ENCODE assay signal across 11 mouse cellular contexts in the genomic region with DNA sequence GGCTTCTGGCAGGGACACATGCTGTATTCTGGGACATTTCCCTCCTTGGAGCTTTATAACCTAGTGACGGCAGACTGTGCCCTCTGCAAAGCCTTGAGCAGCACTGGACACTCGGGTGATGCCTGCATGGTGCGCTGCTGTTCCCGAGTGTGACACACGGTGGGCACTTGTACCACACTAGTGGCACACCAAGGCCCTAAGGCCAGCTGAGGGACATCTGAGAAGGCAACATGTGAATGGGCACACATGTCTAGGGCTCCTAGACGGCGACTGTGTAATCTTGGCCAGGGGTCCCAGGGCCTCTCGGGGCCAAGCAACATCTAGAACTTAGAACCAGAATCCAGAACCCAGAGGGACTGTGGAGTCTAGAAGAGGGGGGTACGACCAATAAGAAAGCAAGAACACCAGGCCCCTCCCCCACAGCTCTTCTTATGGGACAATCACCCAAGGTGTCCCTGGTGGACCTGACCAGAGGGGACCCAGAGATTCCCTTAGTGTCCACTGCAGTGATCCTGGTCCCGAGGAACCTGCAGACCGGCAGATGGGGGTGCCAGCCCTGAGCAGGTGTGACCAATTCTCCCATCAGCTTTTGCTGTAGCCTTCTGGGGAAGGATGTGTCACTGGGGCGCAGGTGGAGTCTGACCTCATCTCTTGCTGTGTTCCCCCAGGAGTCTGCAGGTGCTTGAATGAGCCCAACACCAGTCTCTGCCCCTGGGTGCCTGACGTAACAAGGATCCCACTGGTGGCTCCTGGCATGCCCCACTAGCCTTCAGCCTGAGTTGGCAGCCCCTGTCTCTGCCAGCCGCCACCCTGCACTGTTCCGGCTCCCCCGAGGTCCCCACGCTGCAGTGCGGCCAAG. TPM values are rescaled to one million over a fixed set of nuclear protein-coding genes. Genes with fewer than 3 reads are reported as not detected.
DNase-seq lines count a peak whose midpoint lies in the region; ATAC-seq and TF ChIP-seq lines count a peak whose summit lies in the region.
"Had no signal": no experiment of that assay in that cellular context is flagged by ENCODE, and none has a peak within 500 bp of the region (broad histone marks: within the 10 kb centered on the region; RNA-seq: fewer than 3 reads in every experiment).

No protein-coding gene starts in this region.

- 81% methylated on average over 18 of the region's 18 CpGs for WGBS in kidney, postnatal 0 days
- 87% methylated on average over 18 of the region's 18 CpGs for WGBS in intestine, embryonic 14.5 days
- WGBS in midbrain, embryonic 15.5 days: 85% methylated on average over 18 of the region's 18 CpGs

- no peak overlapping the region for H3K9ac ChIP-seq in kidney, postnatal 0 days (ENCODE audit: low read depth, low read length)
- 0 out of 2 replicates have a peak overlapping the region, but pooled peaks have one; percentile 7 for H3K9ac ChIP-seq in intestine, embryonic 14.5 days (ENCODE audit: low read length)
- H3K9ac ChIP-seq in midbrain, embryonic 15.5 days: no peak overlapping the region

- ATAC-seq in kidney, postnatal 0 days (replicated peaks; ENCODE audit: low FRiP score, low read depth): no peak
- no peak for ATAC-seq in intestine, embryonic 14.5 days (replicated peaks; ENCODE audit: low FRiP score, low TSS enrichment, low read depth)
- ATAC-seq in midbrain, embryonic 15.5 days (replicated peaks): no peak
- ATAC-seq: inflammation-experienced regulatory T-cells, adult 6 months had no signal

- no peak overlapping the region for H3K4me3 ChIP-seq in kidney, postnatal 0 days (replicated peaks; ENCODE audit: low read depth, low read length)
- H3K4me3 ChIP-seq in intestine, embryonic 14.5 days (ENCODE audit: low read depth, low read length): no peak overlapping the region
- no peak overlapping the region for H3K4me3 ChIP-seq in midbrain, embryonic 15.5 days

- no peak for TF ChIP-seq CTCF in kidney, postnatal 0 days (IDR thresholded peaks at IDR 0.05; ENCODE audit: low read depth)

- DNase-seq in cerebellum, adult 9-10 months: peak; percentile 64
- no peak for DNase-seq in cerebellum, adult 8-10 months
- DNase-seq in kidney, postnatal 0 days (ENCODE audit: low spot score): no peak
- DNase-seq in kidney, adult 11 months: no peak
- no peak for DNase-seq in intestine, embryonic 14.5 days (ENCODE audit: low spot score)
- no peak for DNase-seq in left cerebral cortex, postnatal 14 days (ENCODE audit: low spot score in 2 of 2)
- no peak for DNase-seq in T-cell, adult 2 months (ENCODE audit: low spot score)
- DNase-seq: retina, postnatal 1 day had no signal

- peaks cover 16% of the 10 kb centered on the region for H3K36me3 ChIP-seq in kidney, postnatal 0 days (ENCODE audit: insufficient read depth, low read length)
- H3K36me3 ChIP-seq in intestine, embryonic 14.5 days (ENCODE audit: control insufficient read depth, insufficient read depth, low read length): peaks cover 33% of the 10 kb centered on the region
- H3K36me3 ChIP-seq in midbrain, embryonic 15.5 days (replicated peaks): peaks cover 6% of the 10 kb centered on the region; the same call in 1 of the 2 replicates

- intact Hi-C loops in left cerebral cortex, postnatal 14 days (cut with DNase I): no loop called here

- H3K4me1 ChIP-seq in kidney, postnatal 0 days (replicated peaks; ENCODE audit: insufficient read depth, low read length): peaks cover 40% of the 10 kb centered on the region
- H3K4me1 ChIP-seq in intestine, embryonic 14.5 days (replicated peaks; ENCODE audit: control insufficient read depth, insufficient read depth, low read length): peaks cover 36% of the 10 kb centered on the region
- H3K4me1 ChIP-seq in midbrain, embryonic 15.5 days: peaks cover 50% of the 10 kb centered on the region

- H3K27me3 ChIP-seq in kidney, postnatal 0 days (ENCODE audit: insufficient read depth, low read length): no peaks in the 10 kb centered on the region
- no peaks in the 10 kb centered on the region for H3K27me3 ChIP-seq in intestine, embryonic 14.5 days (replicated peaks; ENCODE audit: control insufficient read depth, insufficient read depth, low read length)
- H3K27me3 ChIP-seq in midbrain, embryonic 15.5 days (replicated peaks): no peaks in the 10 kb centered on the region

- H3K27ac ChIP-seq in kidney, postnatal 0 days: peak overlapping the region; percentile 98; the same call in 1 of the 2 replicates
- H3K27ac ChIP-seq in intestine, embryonic 14.5 days (ENCODE audit: low read depth): no peak overlapping the region
- no peak overlapping the region for H3K27ac ChIP-seq in midbrain, embryonic 15.5 days

- H3K9me3 ChIP-seq in kidney, postnatal 0 days (replicated peaks; ENCODE audit: low read length): no peaks in the 10 kb centered on the region
- H3K9me3 ChIP-seq in intestine, embryonic 14.5 days (ENCODE audit: control insufficient read depth, low read length): no peaks in the 10 kb centered on the region
- H3K9me3 ChIP-seq in midbrain, embryonic 15.5 days: no peaks in the 10 kb centered on the region

- H3K4me2 ChIP-seq in kidney, postnatal 0 days (ENCODE audit: low read length): no peak overlapping the region; the same call in 1 of the 2 replicates
- H3K4me2 ChIP-seq in intestine, embryonic 14.5 days (ENCODE audit: low read length): no peak overlapping the region
- H3K4me2 ChIP-seq in midbrain, embryonic 15.5 days: 0 out of 2 replicates have a peak overlapping the region, but pooled peaks have one; percentile 81

RNA-seq across cellular contexts. Expression of a gene that starts 3.4 kb away (rescaled TPM):
- 4.1 and 4.5 TPM in 2 replicates for polyA plus RNA-seq in kidney, postnatal 0 days (2015; fragmentation: Nextera tagmentation; extraction: Ambion mirVana)
- polyA plus RNA-seq in intestine, embryonic 14.5 days (2014; fragmentation: Nextera tagmentation; extraction: Ambion mirVana): 12.7 and 14.4 TPM in 2 replicates
- 2.9 and 4.7 TPM in 2 replicates for polyA plus RNA-seq in midbrain, embryonic 15.5 days (2015; fragmentation: Nextera tagmentation; extraction: Ambion mirVana)
- 1 to 10 TPM; 5.4 to 7.0 TPM for total RNA-seq in left cerebral cortex, postnatal 14 days (2021)

RNA-seq across cellular contexts. Expression of a gene that starts 9.2 kb away (rescaled TPM):
- 120 and 137 TPM in 2 replicates for polyA plus RNA-seq in kidney, postnatal 0 days (2015; fragmentation: Nextera tagmentation; extraction: Ambion mirVana)
- 122 and 126 TPM in 2 replicates for polyA plus RNA-seq in intestine, embryonic 14.5 days (2014; fragmentation: Nextera tagmentation; extraction: Ambion mirVana)
- 292 and 296 TPM in 2 replicates for polyA plus RNA-seq in midbrain, embryonic 15.5 days (2015; fragmentation: Nextera tagmentation; extraction: Ambion mirVana)
- total RNA-seq in left cerebral cortex, postnatal 14 days (2021): 100 to 1,000 TPM; 438 to 440 TPM

RNA-seq across cellular contexts. Expression of a gene that starts 13.4 kb away (rescaled TPM):
- polyA plus RNA-seq in kidney, postnatal 0 days (2015; fragmentation: Nextera tagmentation; extraction: Ambion mirVana): 1.6 and 1.8 TPM in 2 replicates
- 0.46 and 0.51 TPM in 2 replicates for polyA plus RNA-seq in intestine, embryonic 14.5 days (2014; fragmentation: Nextera tagmentation; extraction: Ambion mirVana)
- 3.1 and 3.3 TPM in 2 replicates for polyA plus RNA-seq in midbrain, embryonic 15.5 days (2015; fragmentation: Nextera tagmentation; extraction: Ambion mirVana)
- 1 to 10 TPM; 5.7 to 7.6 TPM for total RNA-seq in left cerebral cortex, postnatal 14 days (2021)
- polyA plus RNA-seq: inflammation-experienced regulatory T-cells, adult 6 months had no signal

RNA-seq across cellular contexts. Expression of a gene that starts 19.5 kb away (rescaled TPM):
- polyA plus RNA-seq in kidney, postnatal 0 days (2015; fragmentation: Nextera tagmentation; extraction: Ambion mirVana): 4.8 and 21.6 TPM in 2 replicates
- not detected in 2 replicates for polyA plus RNA-seq in intestine, embryonic 14.5 days (2014; fragmentation: Nextera tagmentation; extraction: Ambion mirVana)
- polyA plus RNA-seq in midbrain, embryonic 15.5 days (2015; fragmentation: Nextera tagmentation; extraction: Ambion mirVana): not detected in 2 replicates
- not detected for total RNA-seq in left cerebral cortex, postnatal 14 days (2021)
- total RNA-seq: left cerebral cortex, adult 8-10 months had no signal

RNA-seq across cellular contexts. Expression of a gene that starts 21.5 kb away (rescaled TPM):
- polyA plus RNA-seq in kidney, postnatal 0 days (2015; fragmentation: Nextera tagmentation; extraction: Ambion mirVana): 44.9 and 49.0 TPM in 2 replicates
- 42.0 and 46.3 TPM in 2 replicates for polyA plus RNA-seq in intestine, embryonic 14.5 days (2014; fragmentation: Nextera tagmentation; extraction: Ambion mirVana)
- polyA plus RNA-seq in midbrain, embryonic 15.5 days (2015; fragmentation: Nextera tagmentation; extraction: Ambion mirVana): 64.5 and 66.5 TPM in 2 replicates
- 10 to 100 TPM; 55.0 to 66.5 TPM for total RNA-seq in left cerebral cortex, postnatal 14 days (2021)
